ENCODE assay signal across 10 mouse cellular contexts in genomic region chr7:100845026-100845400, GRCm38 (mm10). TPM values are rescaled to one million over a fixed set of nuclear protein-coding genes. Genes with fewer than 3 reads are reported as not detected.
DNase-seq lines count a peak whose midpoint lies in the region; ATAC-seq and TF ChIP-seq lines count a peak whose summit lies in the region.
"Had no signal": no experiment of that assay in that cellular context is flagged by ENCODE, and none has a peak within 500 bp of the region (broad histone marks: within the 10 kb centered on the region; RNA-seq: fewer than 3 reads in every experiment).

No protein-coding gene starts in this region.

- H3K27me3 ChIP-seq in heart, adult 2 months (ENCODE audit: control insufficient read depth, insufficient read depth, low read length) = no peaks in the 10 kb centered on the region
- H3K27me3 ChIP-seq in lung, postnatal 0 days (replicated peaks; ENCODE audit: insufficient read depth, low read length) = no peaks in the 10 kb centered on the region
- H3K27me3 ChIP-seq in heart, embryonic 16.5 days (ENCODE audit: control insufficient read depth, insufficient read depth, low read length) = no peaks in the 10 kb centered on the region
- H3K27me3 ChIP-seq in liver, postnatal 0 days (ENCODE audit: insufficient read depth, low read length) = no peaks in the 10 kb centered on the region
- H3K27me3 ChIP-seq in forebrain, embryonic 13.5 days = no peaks in the 10 kb centered on the region
- H3K27me3 ChIP-seq: hindbrain, embryonic 15.5 days; midbrain, embryonic 12.5 days had no signal

- no peak overlapping the region for H3K9ac ChIP-seq in heart, adult 2 months (ENCODE audit: low read depth, low read length)
- H3K9ac ChIP-seq in lung, postnatal 0 days (replicated peaks; ENCODE audit: low read depth) = no peak overlapping the region
- no peak overlapping the region for H3K9ac ChIP-seq in heart, embryonic 16.5 days (ENCODE audit: low read length)
- H3K9ac ChIP-seq in liver, postnatal 0 days (replicated peaks) = peak overlapping the region; percentile 3; the same call in 1 of the 2 replicates
- no peak overlapping the region for H3K9ac ChIP-seq in forebrain, embryonic 13.5 days
- H3K9ac ChIP-seq: hindbrain, embryonic 15.5 days; midbrain, embryonic 12.5 days had no signal

- no peak for TF ChIP-seq CTCF in heart, adult 2 months (IDR thresholded peaks at IDR 0.05)
- TF ChIP-seq CTCF in lung, postnatal 0 days (IDR thresholded peaks at IDR 0.05) = no peak
- no peak for TF ChIP-seq CTCF in liver, postnatal 0 days (IDR thresholded peaks at IDR 0.05; ENCODE audit: low read depth)

- ATAC-seq in lung, postnatal 0 days = no peak
- no peak for ATAC-seq in heart, embryonic 16.5 days (replicated peaks; ENCODE audit: extremely low read depth, insufficient read depth, low FRiP score)
- ATAC-seq in liver, postnatal 0 days = no peak
- no peak for ATAC-seq in forebrain, embryonic 13.5 days

- peaks cover 6% of the 10 kb centered on the region for H3K4me1 ChIP-seq in heart, adult 2 months (ENCODE audit: control insufficient read depth, insufficient read depth, low read length)
- H3K4me1 ChIP-seq in lung, postnatal 0 days (ENCODE audit: insufficient read depth, low read depth, low read length) = no peaks in the 10 kb centered on the region
- peaks cover 21% of the 10 kb centered on the region for H3K4me1 ChIP-seq in heart, embryonic 16.5 days (ENCODE audit: control insufficient read depth, insufficient read depth, low read length)
- H3K4me1 ChIP-seq in liver, postnatal 0 days (ENCODE audit: insufficient read depth) = peaks cover 43% of the 10 kb centered on the region
- H3K4me1 ChIP-seq in forebrain, embryonic 13.5 days = 0 out of 2 replicates have a peak, but pooled peaks cover 5% of the 10 kb centered on the region
- H3K4me1 ChIP-seq: midbrain, embryonic 12.5 days had no signal

- no peaks in the 10 kb centered on the region for H3K36me3 ChIP-seq in heart, adult 2 months (ENCODE audit: control insufficient read depth, insufficient read depth, low read length)
- H3K36me3 ChIP-seq in lung, postnatal 0 days (ENCODE audit: insufficient read depth, low read length) = no peaks in the 10 kb centered on the region
- H3K36me3 ChIP-seq in heart, embryonic 16.5 days (ENCODE audit: control insufficient read depth, insufficient read depth) = no peaks in the 10 kb centered on the region
- peaks cover 30% of the 10 kb centered on the region for H3K36me3 ChIP-seq in liver, postnatal 0 days (replicated peaks; ENCODE audit: insufficient read depth, low read length)
- peaks cover 12% of the 10 kb centered on the region for H3K36me3 ChIP-seq in forebrain, embryonic 13.5 days (ENCODE audit: poor library complexity, severe bottlenecking)

- intact Hi-C loops in heart, adult 2 months (cut with DNase I) = no loop called here
- intact Hi-C loops in heart, postnatal 36 days (cut with DNase I) = no loop called here

- no peak for TF ChIP-seq EP300 in heart, adult 2 months (IDR thresholded peaks at IDR 0.05; ENCODE audit: insufficient read depth, low read depth, low read length)
- no peak for TF ChIP-seq EP300 in lung, postnatal 0 days (IDR thresholded peaks at IDR 0.05)
- TF ChIP-seq EP300 in liver, postnatal 0 days (IDR thresholded peaks at IDR 0.05; ENCODE audit: low read depth) = no peak

- H3K9me3 ChIP-seq in lung, postnatal 0 days (ENCODE audit: low read length) = no peaks in the 10 kb centered on the region
- no peaks in the 10 kb centered on the region for H3K9me3 ChIP-seq in heart, embryonic 16.5 days (replicated peaks; ENCODE audit: control insufficient read depth, low read length)
- no peaks in the 10 kb centered on the region for H3K9me3 ChIP-seq in liver, postnatal 0 days (ENCODE audit: low read length)
- H3K9me3 ChIP-seq in forebrain, embryonic 13.5 days (replicated peaks) = no peaks in the 10 kb centered on the region
- H3K9me3 ChIP-seq: hindbrain, embryonic 15.5 days; midbrain, embryonic 12.5 days had no signal

- no peaks in the 10 kb centered on the region for H3K79me2 ChIP-seq in heart, adult 2 months (replicated peaks; ENCODE audit: control insufficient read depth, insufficient read depth, low read length)

- H3K4me2 ChIP-seq in lung, postnatal 0 days (replicated peaks; ENCODE audit: low read depth, low read length) = no peak overlapping the region
- no peak overlapping the region for H3K4me2 ChIP-seq in heart, embryonic 16.5 days (ENCODE audit: low read depth, low read length)
- peak overlapping the region; percentile 62 for H3K4me2 ChIP-seq in liver, postnatal 0 days (ENCODE audit: low read depth, low read length)
- no peak overlapping the region for H3K4me2 ChIP-seq in forebrain, embryonic 13.5 days
- H3K4me2 ChIP-seq: hindbrain, embryonic 15.5 days; midbrain, embryonic 12.5 days had no signal

- no peak for TF ChIP-seq POLR2A in heart, adult 2 months (IDR thresholded peaks at IDR 0.05; ENCODE audit: insufficient read depth, low read depth, low read length)

- DNase-seq in heart, adult 2 months = no peak
- no peak for DNase-seq in heart, postnatal 36 days
- no peak for DNase-seq in lung, postnatal 0 days (ENCODE audit: low spot score)
- DNase-seq in lung, postnatal 25 days (ENCODE audit: low spot score) = no peak
- no peak for DNase-seq in liver, postnatal 0 days
- no peak for DNase-seq in adrenal gland, postnatal 10 days

- H3K4me3 ChIP-seq in heart, adult 2 months = no peak overlapping the region
- no peak overlapping the region for H3K4me3 ChIP-seq in lung, postnatal 0 days (ENCODE audit: low read depth, low read length)
- H3K4me3 ChIP-seq in heart, embryonic 16.5 days (ENCODE audit: low read length) = no peak overlapping the region
- no peak overlapping the region for H3K4me3 ChIP-seq in liver, postnatal 0 days (ENCODE audit: low read depth, low read length)
- H3K4me3 ChIP-seq in forebrain, embryonic 13.5 days = no peak overlapping the region
- H3K4me3 ChIP-seq: hindbrain, embryonic 15.5 days; midbrain, embryonic 12.5 days had no signal

- H3K27ac ChIP-seq in heart, adult 2 months = peak overlapping the region; percentile 44
- H3K27ac ChIP-seq in lung, postnatal 0 days (ENCODE audit: low read length) = peak overlapping the region; percentile 47
- peak overlapping the region; percentile 64 for H3K27ac ChIP-seq in heart, embryonic 16.5 days (ENCODE audit: low read length)
- peak overlapping the region; percentile 99 for H3K27ac ChIP-seq in liver, postnatal 0 days (ENCODE audit: low read depth)
- no peak overlapping the region for H3K27ac ChIP-seq in forebrain, embryonic 13.5 days
- H3K27ac ChIP-seq: hindbrain, embryonic 15.5 days; midbrain, embryonic 12.5 days had no signal

RNA-seq across cellular contexts. Expression of gene Relt, which starts 18.2 kb away (rescaled TPM):
- total RNA-seq in heart, adult 2 months (2021) = 1 to 10 TPM; 4.6 to 5.5 TPM
- polyA plus RNA-seq in heart, adult 2 months (2012; rRNA removed) = 6.4 and 7.2 TPM in 2 replicates
- total RNA-seq in heart, postnatal 36 days (2021) = 1 to 10 TPM; 2.1 to 3.1 TPM
- 2.8 and 3.8 TPM in 2 replicates for polyA plus RNA-seq in lung, postnatal 0 days (2015; fragmentation: Nextera tagmentation; extraction: Ambion mirVana)
- polyA plus RNA-seq in heart, embryonic 16.5 days (2015; fragmentation: Nextera tagmentation; extraction: Ambion mirVana) = 4.7 and 5.0 TPM in 2 replicates
- 6.9 and 7.5 TPM in 2 replicates for polyA plus RNA-seq in liver, postnatal 0 days (2015; fragmentation: Nextera tagmentation; extraction: Ambion mirVana)
- 1 to 10 TPM; 2.8 to 6.7 TPM for total RNA-seq in adrenal gland, postnatal 10 days (2021)
- 2.4 and 3.1 TPM in 2 replicates for polyA plus RNA-seq in forebrain, embryonic 13.5 days (2015; fragmentation: Nextera tagmentation; extraction: Ambion mirVana)
